Mouse (Mus musculus): Measurements from ENCODE around the gene Kdm2b. TPM values are rescaled to one million over a fixed set of nuclear protein-coding genes. Genes with fewer than 3 reads are reported as not detected.
A peak's percentile ranks its signal among the peaks of the same experiment; 100 is the strongest.

Gene Kdm2b
- polyA plus RNA-seq, 1 experiment from 2014 or later: 8.3 TPM

GRCm38 (mm10) chr5:123005716-123006592, 16.3 kb upstream of the Kdm2b start:
- no peak for DNase-seq
- H3K27ac ChIP-seq (ENCODE audit: low read depth): no peak overlapping the region
- 70% methylated on average over 19 of the region's 19 CpGs for WGBS (ENCODE audit: insufficient replicate concordance)

DNA sequence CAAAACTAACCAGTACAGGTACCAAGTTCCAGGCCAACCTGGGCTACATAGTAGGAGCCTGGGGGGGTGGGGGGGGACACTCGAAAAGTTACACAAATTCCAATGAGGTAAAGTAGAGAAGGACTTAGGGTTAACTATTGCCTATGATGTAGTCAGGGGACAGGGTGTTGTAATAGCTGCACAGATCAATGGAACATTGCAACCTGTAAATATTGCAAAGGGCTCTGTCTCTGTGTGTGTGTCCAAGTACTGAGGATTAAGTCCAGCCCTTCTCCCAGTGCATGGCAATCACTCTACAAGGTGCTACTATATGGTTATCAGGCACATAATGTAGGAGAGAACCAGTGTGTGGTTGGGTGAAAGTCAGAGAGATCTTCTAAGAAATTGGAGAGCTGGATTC, 11.3 kb upstream of the Kdm2b start:
- Histone ChIP-seq H3K4me1 (ENCODE audit: insufficient read depth) (peaks cover 6% of the 10 kb centered on the region; the same call in 1 of the 2 replicates), H3K4me3 (ENCODE audit: low read depth, low read length) (no peak overlapping the region), H3K36me3 (replicated peaks; ENCODE audit: insufficient read depth, low read length) (no peaks in the 10 kb centered on the region), H3K27me3 (ENCODE audit: insufficient read depth, low read length) (no peaks in the 10 kb centered on the region), H3K9me3 (ENCODE audit: low read length) (no peaks in the 10 kb centered on the region), H3K4me2 (ENCODE audit: low read depth, low read length) (no peak overlapping the region), H3K27ac (ENCODE audit: low read depth) (peak overlapping the region; percentile 71), H3K9ac (replicated peaks) (no peak overlapping the region)
- WGBS (ENCODE audit: insufficient replicate concordance): 16% methylated on average over 1 of the region's 1 CpGs
- peak; percentile 25; the same call in 1 of the 2 replicates for TF ChIP-seq EP300 (IDR thresholded peaks at IDR 0.05; ENCODE audit: low read depth)
- no peak for TF ChIP-seq CTCF (IDR thresholded peaks at IDR 0.05; ENCODE audit: low read depth)
- peak; percentile 98 for ATAC-seq
- peak; percentile 54 for DNase-seq

More at GRCm38 (mm10) chr5:123005716-123006592, 16.3 kb upstream of the Kdm2b start:
- TF ChIP-seq EP300 (IDR thresholded peaks at IDR 0.05; ENCODE audit: low read depth) (no peak), CTCF (IDR thresholded peaks at IDR 0.05; ENCODE audit: low read depth) (no peak)
- H3K36me3 ChIP-seq (replicated peaks; ENCODE audit: insufficient read depth, low read length): no peaks in the 10 kb centered on the region
- no peak overlapping the region for H3K9ac ChIP-seq (replicated peaks)
- H3K4me3 ChIP-seq (ENCODE audit: low read depth, low read length): no peak overlapping the region
- H3K27me3 ChIP-seq (ENCODE audit: insufficient read depth, low read length): no peaks in the 10 kb centered on the region
- ATAC-seq: no peak
- peaks cover 6% of the 10 kb centered on the region; the same call in 1 of the 2 replicates for H3K4me1 ChIP-seq (ENCODE audit: insufficient read depth)
- H3K9me3 ChIP-seq (ENCODE audit: low read length): no peaks in the 10 kb centered on the region
- no peak overlapping the region for H3K4me2 ChIP-seq (ENCODE audit: low read depth, low read length)

- Histone ChIP-seq H3K9ac (replicated peaks) (no peak overlapping the region), H3K36me3 (replicated peaks; ENCODE audit: insufficient read depth, low read length) (no peaks in the 10 kb centered on the region), H3K4me1 (ENCODE audit: insufficient read depth) (peaks cover 9% of the 10 kb centered on the region; the same call in 1 of the 2 replicates), H3K4me2 (ENCODE audit: low read depth, low read length) (no peak overlapping the region), H3K27ac (ENCODE audit: low read depth) (no peak overlapping the region), H3K27me3 (ENCODE audit: insufficient read depth, low read length) (no peaks in the 10 kb centered on the region), H3K4me3 (ENCODE audit: low read depth, low read length) (no peak overlapping the region), H3K9me3 (ENCODE audit: low read length) (no peaks in the 10 kb centered on the region)
- TF ChIP-seq EP300 (IDR thresholded peaks at IDR 0.05; ENCODE audit: low read depth) (no peak), CTCF (IDR thresholded peaks at IDR 0.05; ENCODE audit: low read depth) (no peak)
- DNase-seq (no peak), ATAC-seq (no peak)
- 68% methylated on average over 18 of the region's 18 CpGs for WGBS (ENCODE audit: insufficient replicate concordance)
Observed at GRCm38 (mm10) chr5:122997205-122998204, 7.9 kb upstream of the Kdm2b start.

- Histone ChIP-seq H3K4me2 (ENCODE audit: low read depth, low read length) (no peak overlapping the region), H3K36me3 (replicated peaks; ENCODE audit: insufficient read depth, low read length) (no peaks in the 10 kb centered on the region), H3K9me3 (ENCODE audit: low read length) (no peaks in the 10 kb centered on the region), H3K4me3 (ENCODE audit: low read depth, low read length) (no peak overlapping the region), H3K9ac (replicated peaks) (no peak overlapping the region), H3K27ac (ENCODE audit: low read depth) (no peak overlapping the region), H3K27me3 (ENCODE audit: insufficient read depth, low read length) (no peaks in the 10 kb centered on the region), H3K4me1 (ENCODE audit: insufficient read depth) (peaks cover 19% of the 10 kb centered on the region)
- no peak for ATAC-seq
- no peak for DNase-seq
- TF ChIP-seq EP300 (IDR thresholded peaks at IDR 0.05; ENCODE audit: low read depth) (no peak), CTCF (IDR thresholded peaks at IDR 0.05; ENCODE audit: low read depth) (no peak)
- 4% methylated on average over 1 of the region's 1 CpGs for WGBS (ENCODE audit: insufficient replicate concordance)
Observed at GRCm38 (mm10) chr5:122994910-122995309, 5.3 kb upstream of the Kdm2b start.

DNA sequence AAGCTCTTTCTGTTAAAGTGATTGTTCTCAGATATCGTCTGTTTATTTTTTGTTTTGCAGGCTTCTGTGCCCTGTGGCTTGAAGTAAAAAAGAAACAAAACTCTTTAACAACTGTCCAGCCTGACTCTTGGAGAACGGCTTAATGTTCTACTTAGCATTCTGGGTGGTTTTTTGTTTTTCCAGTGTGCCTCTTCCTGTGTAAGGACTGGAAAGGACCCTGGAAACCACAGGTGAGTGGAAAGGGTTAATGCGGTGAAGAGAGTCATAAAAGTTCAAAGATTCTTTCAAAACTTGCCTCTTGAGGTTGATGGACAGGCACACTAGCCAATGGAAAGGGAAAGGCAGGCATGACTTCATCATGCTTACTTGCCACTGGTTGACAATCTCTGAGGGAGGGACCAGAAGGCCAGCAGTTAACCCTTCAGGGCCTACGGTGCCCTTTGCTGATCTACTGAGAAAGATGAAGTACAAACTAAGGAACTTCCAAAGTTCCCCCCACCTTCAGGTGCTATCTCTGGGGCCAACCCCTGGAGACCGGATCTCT, 4.8 kb upstream of the Kdm2b start:
- Histone ChIP-seq H3K4me1 (ENCODE audit: insufficient read depth) (peaks cover 24% of the 10 kb centered on the region), H3K4me3 (ENCODE audit: low read depth, low read length) (peak overlapping the region; percentile 21; the same call in 1 of the 2 replicates), H3K9ac (replicated peaks) (no peak overlapping the region), H3K9me3 (ENCODE audit: low read length) (no peaks in the 10 kb centered on the region), H3K27me3 (ENCODE audit: insufficient read depth, low read length) (no peaks in the 10 kb centered on the region), H3K36me3 (replicated peaks; ENCODE audit: insufficient read depth, low read length) (no peaks in the 10 kb centered on the region), H3K27ac (ENCODE audit: low read depth) (0 out of 2 replicates have a peak overlapping the region, but pooled peaks have one; percentile 8), H3K4me2 (ENCODE audit: low read depth, low read length) (peak overlapping the region; percentile 59)
- ATAC-seq (peak; percentile 91), DNase-seq (peak; percentile 88)
- no peak for TF ChIP-seq EP300 (IDR thresholded peaks at IDR 0.05; ENCODE audit: low read depth)
- no peak for TF ChIP-seq CTCF (IDR thresholded peaks at IDR 0.05; ENCODE audit: low read depth)
- 5% methylated on average over 5 of the region's 5 CpGs for WGBS (ENCODE audit: insufficient replicate concordance)
